Mouse (Mus musculus) hindbrain, embryonic 12.5 days (tissue): ENCODE data around the gene Glis2. TPM values are rescaled to one million over a fixed set of nuclear protein-coding genes. Genes with fewer than 3 reads are reported as not detected.
A peak's percentile ranks its signal among the peaks of the same experiment; 100 is the strongest.

Experiments used
- ATAC-seq: fragments of 200-750 bp; cut with Nextera tagmentation; 2 replicates; pipeline ENCODE4 v1.8.0; 2017; ENCODE audit warnings: moderate TSS enrichment; ENCODE audit not compliant: low FRiP score
- H3K27ac ChIP-seq: fragments of 300-500 bp; sonication (generic); 2 replicates; pipeline ENCODE4 v1.5.1; 2016; ENCODE audit warnings: mild to moderate bottlenecking
- H3K27me3 ChIP-seq: fragments of 300-500 bp; sonication (generic); 2 replicates; pipeline ENCODE4 v1.6.1; 2016; ENCODE audit warnings: mild to moderate bottlenecking
- H3K36me3 ChIP-seq: fragments of 300-500 bp; sonication (generic); 2 replicates; pipeline ENCODE4 v1.6.1; 2016; ENCODE audit warnings: mild to moderate bottlenecking
- H3K4me1 ChIP-seq: fragments of 300-500 bp; sonication (generic); 2 replicates; pipeline ENCODE4 v1.6.1; 2016
- H3K4me2 ChIP-seq: fragments of 300-500 bp; sonication (generic); replicated peaks from 2 replicates; pipeline ENCODE4 v1.6.1; 2016; ENCODE audit warnings: mild to moderate bottlenecking
- H3K4me3 ChIP-seq: fragments of 300-500 bp; sonication (generic); 2 replicates; pipeline ENCODE4 v1.5.1; 2016; ENCODE audit warnings: mild to moderate bottlenecking
- H3K9ac ChIP-seq: fragments of 300-500 bp; sonication (generic); 2 replicates; pipeline ENCODE4 v1.6.1; 2016; ENCODE audit warnings: mild to moderate bottlenecking, moderate library complexity
- H3K9me3 ChIP-seq: fragments of 300-500 bp; sonication (generic); replicated peaks from 2 replicates; pipeline ENCODE4 v1.6.1; 2016; ENCODE audit warnings: mild to moderate bottlenecking
- WGBS: fragments of 180-500 bp; shearing (Covaris S2); methylation state at CpG from one replicate; pipeline ENCODE4 v1.1.7; 2016; 5-methylcytosine and 5-hydroxymethylcytosine counted together
- polyA plus RNA-seq: library from polyadenylated mRNA; unstranded; fragments of >200 nt; fragmentation: Nextera tagmentation; extraction: Ambion mirVana; gene quantifications from 2 replicates; pipeline ENCODE4 v1.2.1, GENCODE M21; 2016

The Glis2 gene
- polyA plus RNA-seq = 34.0 and 34.3 TPM in 2 replicates

DNA sequence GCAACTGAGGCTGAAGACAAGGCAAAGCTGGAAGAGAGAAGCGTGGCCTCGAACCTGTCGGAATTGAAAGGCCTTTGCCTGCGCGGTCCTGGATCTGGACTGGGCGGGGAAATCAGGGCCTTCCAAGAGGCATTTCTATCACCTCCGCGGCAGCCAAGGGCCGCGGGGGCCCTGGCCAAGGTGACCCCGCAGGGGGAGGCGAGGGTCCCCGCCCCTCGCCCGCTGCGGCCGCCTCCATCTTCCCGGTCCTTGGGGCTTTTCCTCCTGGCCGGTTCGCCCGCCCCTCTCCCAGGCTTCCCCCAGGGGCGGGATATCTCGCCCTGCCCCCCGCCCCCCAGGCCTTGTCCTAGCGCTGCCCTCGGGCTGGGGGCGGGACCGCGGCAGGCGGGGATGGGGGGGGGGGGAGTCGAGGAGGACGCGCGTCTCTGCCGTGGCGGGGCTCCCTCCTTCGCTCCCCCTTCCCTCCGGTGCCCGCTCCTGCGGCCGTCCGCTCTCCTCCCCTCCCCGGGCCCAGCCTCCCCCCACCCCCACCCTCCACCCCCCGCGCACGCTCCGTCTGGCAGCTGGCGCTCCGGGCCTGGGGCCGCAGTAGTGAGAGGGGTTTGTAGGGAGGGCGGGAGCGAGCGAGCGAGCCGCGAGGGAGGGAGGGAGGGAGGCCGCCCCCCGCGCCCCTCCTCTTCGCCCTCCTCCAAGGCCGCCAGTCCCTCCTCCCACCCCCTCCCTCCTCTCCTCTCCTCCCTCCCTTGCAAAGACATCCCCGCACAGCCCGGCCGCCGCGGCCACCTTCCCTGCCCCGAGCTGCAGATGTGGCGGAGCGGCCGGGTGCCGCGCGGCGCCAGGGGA lies at the start of gene Glis2:
Gene Glis2 (plus strand): TSS at position 743 of the 843 bp plus-strand sequence.
- H3K27ac ChIP-seq = peak within 1 kb of the TSS; percentile 94
- ATAC-seq = peak; percentile 87
- under 1% methylated on average over 19 of the region's 74 CpGs for WGBS
- peaks cover 57% of the 10 kb centered on the region for H3K4me1 ChIP-seq
- H3K27me3 ChIP-seq = no peaks in the 10 kb centered on the region
- peaks cover 6% of the 10 kb centered on the region for H3K36me3 ChIP-seq
- H3K4me2 ChIP-seq = peak within 1 kb of the TSS; percentile 99
- peak within 1 kb of the TSS; percentile 92 for H3K9ac ChIP-seq
- H3K9me3 ChIP-seq = no peaks in the 10 kb centered on the region
- peak within 1 kb of the TSS; percentile 68 for H3K4me3 ChIP-seq

- Histone ChIP-seq H3K27me3 (no peaks in the 10 kb centered on the region), H3K4me2 (no peak overlapping the region), H3K36me3 (peaks cover 38% of the 10 kb centered on the region), H3K9me3 (no peaks in the 10 kb centered on the region), H3K9ac (no peak overlapping the region), H3K4me3 (no peak overlapping the region), H3K4me1 (peaks cover 8% of the 10 kb centered on the region; the same call in 1 of the 2 replicates), H3K27ac (no peak overlapping the region)
- WGBS = 85% methylated on average over 9 of the region's 9 CpGs
- ATAC-seq = no peak
Measured at GRCm38 (mm10) chr16:4544845-4545244, 49.7 kb upstream of the Glis2 start.

DNA sequence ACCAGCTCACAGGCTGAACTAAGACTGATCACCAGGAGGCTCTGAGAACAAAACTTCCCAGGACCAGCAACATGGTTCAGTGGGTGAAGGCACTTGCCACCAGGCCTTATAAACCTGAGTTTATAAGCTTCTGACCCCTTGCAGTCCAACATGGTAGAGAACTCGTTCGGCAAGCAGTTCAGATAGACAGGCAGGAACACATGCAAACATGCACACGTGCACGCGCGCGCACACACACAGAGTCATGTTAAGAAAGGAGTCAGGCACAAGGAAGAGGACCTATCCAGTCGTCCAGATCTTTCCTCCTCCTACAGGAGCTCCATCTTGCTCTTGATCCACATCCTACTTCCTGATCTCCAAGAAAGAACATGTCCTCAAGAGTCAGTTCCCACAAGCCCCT lies 47.7 kb upstream of the Glis2 start:
- Histone ChIP-seq H3K9ac (no peak overlapping the region), H3K36me3 (peaks cover 47% of the 10 kb centered on the region), H3K27me3 (no peaks in the 10 kb centered on the region), H3K4me3 (no peak overlapping the region), H3K4me2 (no peak overlapping the region), H3K4me1 (peaks cover 6% of the 10 kb centered on the region; the same call in 1 of the 2 replicates), H3K27ac (no peak overlapping the region), H3K9me3 (no peaks in the 10 kb centered on the region)
- ATAC-seq = no peak
- 95% methylated on average over 8 of the region's 8 CpGs for WGBS

DNA sequence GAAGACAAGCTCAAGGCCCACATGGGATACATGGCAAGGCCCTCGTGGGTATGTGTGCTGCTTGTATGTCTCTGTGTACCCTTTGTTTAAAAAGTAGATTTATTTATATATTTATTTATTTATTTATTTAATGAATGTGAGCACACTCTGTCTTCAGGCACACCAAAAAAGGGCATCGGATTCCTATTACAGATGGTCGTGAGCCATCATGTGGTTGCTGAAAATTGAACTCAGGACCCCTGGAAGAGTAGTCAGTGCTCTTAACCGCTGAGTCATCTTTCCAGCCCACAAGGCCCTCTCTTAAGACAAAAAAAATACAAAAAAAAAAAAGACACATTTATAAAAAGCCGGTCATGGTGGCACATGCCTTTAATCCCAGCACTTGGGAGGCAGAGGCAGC lies 46.9 kb upstream of the Glis2 start:
- H3K4me1 ChIP-seq = peaks cover 4% of the 10 kb centered on the region
- no peak for ATAC-seq
- no peak overlapping the region for H3K4me3 ChIP-seq
- H3K9me3 ChIP-seq = no peaks in the 10 kb centered on the region
- 94% methylated on average over 5 of the region's 5 CpGs for WGBS
- no peak overlapping the region for H3K4me2 ChIP-seq
- H3K36me3 ChIP-seq = peaks cover 47% of the 10 kb centered on the region
- no peaks in the 10 kb centered on the region for H3K27me3 ChIP-seq
- no peak overlapping the region for H3K27ac ChIP-seq
- H3K9ac ChIP-seq = no peak overlapping the region

GRCm38 (mm10) chr16:4548953-4549688 lies 45.4 kb upstream of the Glis2 start:
- H3K27me3 ChIP-seq = no peaks in the 10 kb centered on the region
- peaks cover 47% of the 10 kb centered on the region for H3K36me3 ChIP-seq
- no peak overlapping the region for H3K9ac ChIP-seq
- no peak overlapping the region for H3K4me3 ChIP-seq
- no peak overlapping the region for H3K4me2 ChIP-seq
- no peaks in the 10 kb centered on the region for H3K9me3 ChIP-seq
- ATAC-seq = no peak
- no peak overlapping the region for H3K27ac ChIP-seq
- H3K4me1 ChIP-seq = peaks cover 13% of the 10 kb centered on the region
- WGBS = 96% methylated on average over 18 of the region's 18 CpGs

GRCm38 (mm10) chr16:4551056-4551455 lies 43.5 kb upstream of the Glis2 start:
- Histone ChIP-seq H3K4me3 (no peak overlapping the region), H3K27ac (no peak overlapping the region), H3K4me2 (no peak overlapping the region), H3K9me3 (no peaks in the 10 kb centered on the region), H3K4me1 (peaks cover 13% of the 10 kb centered on the region), H3K27me3 (no peaks in the 10 kb centered on the region), H3K36me3 (peaks cover 34% of the 10 kb centered on the region), H3K9ac (no peak overlapping the region)
- ATAC-seq = peak; percentile 60
- 36% methylated on average over 13 of the region's 13 CpGs for WGBS

DNA sequence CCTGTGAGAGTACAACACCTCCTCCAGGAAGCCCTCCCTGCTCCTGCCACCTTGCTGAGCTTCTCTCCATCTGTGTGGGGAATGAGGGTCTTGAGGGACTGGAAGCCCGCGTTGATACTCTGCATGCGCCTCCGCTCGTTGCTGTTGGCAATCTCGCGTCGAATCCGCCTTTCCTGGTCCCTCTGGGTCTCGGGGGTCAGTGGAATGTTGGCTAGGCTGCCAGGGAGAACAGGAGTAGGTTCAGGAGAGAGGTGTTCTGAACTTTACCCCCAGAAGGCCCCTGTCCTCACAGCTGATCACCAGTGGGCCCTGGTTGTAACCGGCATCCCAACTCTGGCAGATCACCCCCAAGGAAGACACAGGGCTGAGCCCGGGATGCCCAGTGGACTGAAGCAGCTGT lies 42.6 kb upstream of the Glis2 start:
- Histone ChIP-seq H3K27me3 (no peaks in the 10 kb centered on the region), H3K4me2 (no peak overlapping the region), H3K9ac (no peak overlapping the region), H3K27ac (peak overlapping the region; percentile 30; the same call in 1 of the 2 replicates), H3K4me1 (peaks cover 16% of the 10 kb centered on the region), H3K4me3 (no peak overlapping the region), H3K9me3 (no peaks in the 10 kb centered on the region), H3K36me3 (peaks cover 28% of the 10 kb centered on the region)
- no peak for ATAC-seq
- WGBS = 92% methylated on average over 12 of the region's 12 CpGs

DNA sequence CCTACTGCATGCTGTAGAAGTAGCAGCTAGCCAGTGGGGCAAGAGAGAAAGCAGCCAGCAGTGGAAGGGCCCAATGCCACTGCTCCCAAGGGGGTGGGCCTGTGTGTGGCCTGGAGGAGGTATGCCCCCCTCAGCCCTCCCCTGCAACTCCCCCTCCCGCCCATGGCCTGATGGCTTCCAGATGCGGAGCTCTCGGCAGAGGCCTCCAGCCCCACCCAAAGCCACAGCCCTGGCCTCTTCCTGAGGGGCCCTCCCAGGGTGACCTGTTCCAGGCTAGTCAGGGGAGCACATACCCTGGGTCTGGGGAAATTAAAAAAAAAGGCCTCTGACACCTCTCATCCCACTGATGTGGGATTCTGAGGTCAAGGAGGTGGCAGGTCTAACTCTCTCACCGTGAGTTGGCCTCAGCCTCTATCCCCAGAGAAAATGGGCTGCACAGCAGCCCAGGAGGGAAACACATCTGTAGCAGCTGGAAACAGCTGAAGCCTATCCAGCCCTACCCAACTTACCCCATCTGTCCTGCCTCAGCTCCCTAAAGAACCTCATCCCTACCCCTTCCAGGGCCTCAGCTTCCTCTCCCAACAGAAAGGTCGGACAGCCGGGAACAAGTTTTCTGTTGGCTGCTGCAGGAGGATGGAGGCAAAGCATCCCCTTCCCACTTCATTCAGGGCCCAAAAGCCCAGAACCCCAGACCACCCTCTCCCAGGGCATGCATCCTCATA lies 41.5 kb upstream of the Glis2 start:
- ATAC-seq = no peak
- H3K4me2 ChIP-seq = peak overlapping the region; percentile 19; the same call in 1 of the 2 replicates
- no peaks in the 10 kb centered on the region for H3K27me3 ChIP-seq
- H3K9ac ChIP-seq = peak overlapping the region; percentile 24; the same call in 1 of the 2 replicates
- WGBS = 54% methylated on average over 6 of the region's 6 CpGs
- H3K27ac ChIP-seq = 0 out of 2 replicates have a peak overlapping the region, but pooled peaks have one; percentile 30
- H3K4me1 ChIP-seq = peaks cover 27% of the 10 kb centered on the region
- H3K4me3 ChIP-seq = no peak overlapping the region
- H3K9me3 ChIP-seq = no peaks in the 10 kb centered on the region
- peaks cover 20% of the 10 kb centered on the region for H3K36me3 ChIP-seq

- 92% methylated on average over 1 of the region's 1 CpGs for WGBS
- H3K4me2 ChIP-seq = no peak overlapping the region
- no peak for ATAC-seq
Measured at GRCm38 (mm10) chr16:4555555-4555954, 39.0 kb upstream of the Glis2 start.

DNA sequence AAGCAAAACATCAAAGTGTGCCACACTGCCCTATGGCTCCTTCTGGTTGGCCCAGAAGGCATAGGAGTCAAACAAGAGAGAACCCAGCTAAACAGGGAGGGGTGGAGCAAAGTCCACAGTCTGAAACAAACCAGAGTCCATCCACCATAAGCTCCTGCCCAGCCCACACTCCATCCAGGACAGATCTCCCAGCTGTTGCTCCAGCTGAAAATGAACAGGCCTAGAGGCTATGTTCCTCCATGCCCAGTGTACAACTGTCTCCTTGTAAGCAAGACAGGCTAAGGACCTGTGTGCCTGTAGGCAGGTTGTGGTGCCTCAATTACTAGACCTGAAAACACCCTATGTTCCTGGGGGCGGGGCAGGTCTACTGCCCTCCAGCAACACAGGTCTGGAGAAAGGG lies 37.4 kb upstream of the Glis2 start:
- Histone ChIP-seq H3K9ac (peak overlapping the region; percentile 77; the same call in 1 of the 2 replicates), H3K27ac (no peak overlapping the region), H3K27me3 (no peaks in the 10 kb centered on the region), H3K4me3 (0 out of 2 replicates have a peak overlapping the region, but pooled peaks have one; percentile 66), H3K9me3 (no peaks in the 10 kb centered on the region), H3K36me3 (no peaks in the 10 kb centered on the region), H3K4me1 (peaks cover 29% of the 10 kb centered on the region), H3K4me2 (peak overlapping the region; percentile 88)
- ATAC-seq = no peak
- WGBS = 89% methylated on average over 1 of the region's 1 CpGs

More at GRCm38 (mm10) chr16:4555555-4555954, 39.0 kb upstream of the Glis2 start:
- Histone ChIP-seq H3K9me3 (no peaks in the 10 kb centered on the region), H3K27me3 (no peaks in the 10 kb centered on the region), H3K9ac (no peak overlapping the region), H3K36me3 (peaks cover 8% of the 10 kb centered on the region; the same call in 1 of the 2 replicates), H3K4me3 (no peak overlapping the region), H3K4me1 (peaks cover 28% of the 10 kb centered on the region), H3K27ac (no peak overlapping the region)

DNA sequence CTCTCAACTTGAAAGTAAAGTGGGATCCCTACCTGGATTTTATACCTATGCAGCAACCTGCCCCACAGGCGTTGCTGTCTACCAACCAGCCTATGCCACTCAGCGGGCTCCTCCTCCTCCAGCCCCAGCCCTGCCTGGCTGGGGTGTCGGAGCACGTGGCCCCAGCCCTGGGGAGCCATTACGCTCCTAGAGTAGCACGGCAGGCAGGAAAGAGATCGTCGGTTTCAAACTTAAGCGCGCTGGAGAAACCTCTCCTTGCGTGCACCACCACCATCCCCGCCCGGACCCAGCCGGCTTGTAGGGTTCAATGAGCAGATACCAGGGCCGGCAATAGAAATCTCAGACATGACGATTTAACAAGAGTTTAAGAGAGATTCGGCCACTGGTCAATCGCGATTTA lies 36.6 kb upstream of the Glis2 start:
- Histone ChIP-seq H3K36me3 (no peaks in the 10 kb centered on the region), H3K4me2 (peak overlapping the region; percentile 88), H3K4me3 (peak overlapping the region; percentile 66), H3K4me1 (peaks cover 23% of the 10 kb centered on the region), H3K27me3 (no peaks in the 10 kb centered on the region), H3K27ac (peak overlapping the region; percentile 93), H3K9ac (peak overlapping the region; percentile 77), H3K9me3 (no peaks in the 10 kb centered on the region)
- peak; percentile 24 for ATAC-seq
- WGBS = under 1% methylated on average over 19 of the region's 19 CpGs
